In the genomic region with DNA sequence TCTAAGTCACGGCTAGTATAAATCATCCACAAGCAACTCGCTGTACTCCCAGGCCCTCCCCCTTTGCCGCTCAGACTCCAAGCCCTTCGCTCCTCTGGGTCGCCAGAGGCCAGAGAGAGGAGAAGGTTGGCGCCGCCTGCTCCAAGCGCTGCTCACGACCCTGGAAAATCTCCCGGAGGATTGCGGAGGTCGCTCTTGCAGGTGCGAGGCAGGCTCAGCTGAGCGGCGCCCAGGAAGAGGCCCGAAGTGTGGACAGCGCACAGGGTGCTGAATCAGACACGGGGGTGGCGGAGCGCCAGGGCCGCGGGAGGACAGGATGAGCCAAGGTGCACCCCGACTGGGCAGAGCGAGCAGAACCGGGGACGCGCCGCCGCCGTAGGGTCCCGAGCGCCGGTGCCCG, we compare ENCODE assay signal across 8 mouse cellular contexts. TPM values are rescaled to one million over a fixed set of nuclear protein-coding genes. Genes with fewer than 3 reads are reported as not detected.
DNase-seq lines count a peak whose midpoint lies in the region; ATAC-seq lines count a peak whose summit lies in the region.

No protein-coding gene starts in this region.

- under 1% methylated on average over 34 of the region's 34 CpGs for WGBS in intestine, embryonic 15.5 days
- under 1% methylated on average over 34 of the region's 34 CpGs for WGBS in liver, embryonic 15.5 days (ENCODE audit: insufficient replicate concordance)

- peak; percentile 94 for DNase-seq in heart, adult 11 months
- no peak for DNase-seq in heart, adult 8-10 months (ENCODE audit: low spot score)
- peak; percentile 84 for DNase-seq in cerebellum, adult 9-11 months
- DNase-seq in gastrocnemius, postnatal 10 days, result peak; percentile 75
- DNase-seq in neural tube, embryonic 10.5 days (ENCODE audit: extremely low spot score, low spot score), result peak; percentile 59
- DNase-seq in testis, postnatal 14 days (ENCODE audit: low spot score), result peak; percentile 66

- H3K9ac ChIP-seq in intestine, embryonic 15.5 days, result peak overlapping the region; percentile 46
- no peak overlapping the region for H3K9ac ChIP-seq in liver, embryonic 15.5 days

- H3K27me3 ChIP-seq in intestine, embryonic 15.5 days (replicated peaks), result peaks cover 59% of the 10 kb centered on the region
- H3K27me3 ChIP-seq in liver, embryonic 15.5 days, result peaks cover 93% of the 10 kb centered on the region

- no peak overlapping the region for H3K27ac ChIP-seq in intestine, embryonic 15.5 days
- no peak overlapping the region for H3K27ac ChIP-seq in liver, embryonic 15.5 days (replicated peaks)

- peaks cover 25% of the 10 kb centered on the region for H3K4me1 ChIP-seq in intestine, embryonic 15.5 days (replicated peaks)
- peaks cover 18% of the 10 kb centered on the region for H3K4me1 ChIP-seq in liver, embryonic 15.5 days (replicated peaks)

- no peaks in the 10 kb centered on the region for H3K36me3 ChIP-seq in intestine, embryonic 15.5 days
- no peaks in the 10 kb centered on the region for H3K36me3 ChIP-seq in liver, embryonic 15.5 days (replicated peaks)

- no peaks in the 10 kb centered on the region for H3K9me3 ChIP-seq in intestine, embryonic 15.5 days
- H3K9me3 ChIP-seq in liver, embryonic 15.5 days (replicated peaks), result no peaks in the 10 kb centered on the region

- ATAC-seq in intestine, embryonic 15.5 days, result peak; percentile 78
- peak; percentile 25; the same call in 1 of the 2 replicates for ATAC-seq in liver, embryonic 15.5 days (ENCODE audit: insufficient read depth)

- H3K4me3 ChIP-seq in intestine, embryonic 15.5 days (replicated peaks), result peak overlapping the region; percentile 61
- peak overlapping the region; percentile 50 for H3K4me3 ChIP-seq in liver, embryonic 15.5 days (replicated peaks)

- peak overlapping the region; percentile 100 for H3K4me2 ChIP-seq in intestine, embryonic 15.5 days (replicated peaks)
- peak overlapping the region; percentile 77 for H3K4me2 ChIP-seq in liver, embryonic 15.5 days

RNA-seq across cellular contexts. Expression of a gene that starts 1.0 kb away (rescaled TPM):
- 1 to 10 TPM; 1.7 to 2.6 (median 1.9) TPM for total RNA-seq in heart, adult 8-10 months (2022)
- 1 to 10 TPM; 2.1 to 4.5 TPM for total RNA-seq in gastrocnemius, postnatal 10 days (2021)
- 1.5 and 2.3 TPM in 2 replicates for polyA plus RNA-seq in intestine, embryonic 15.5 days (2015; fragmentation: Nextera tagmentation; extraction: Ambion mirVana)
- 0.13 and 0.18 TPM in 2 replicates for polyA plus RNA-seq in liver, embryonic 15.5 days (2015; fragmentation: Nextera tagmentation; extraction: Ambion mirVana)

RNA-seq across cellular contexts. Expression of a gene that starts 35.2 kb away (rescaled TPM):
- total RNA-seq in heart, adult 8-10 months (2022), result 10 to 100 TPM; 75.2 to 88.5 (median 78.8) TPM
- 100 to 1,000 TPM; 231 to 235 TPM for total RNA-seq in gastrocnemius, postnatal 10 days (2021)
- polyA plus RNA-seq in intestine, embryonic 15.5 days (2015; fragmentation: Nextera tagmentation; extraction: Ambion mirVana), result 89.9 and 113 TPM in 2 replicates
- polyA plus RNA-seq in liver, embryonic 15.5 days (2015; fragmentation: Nextera tagmentation; extraction: Ambion mirVana), result 23.7 and 29.6 TPM in 2 replicates

RNA-seq across cellular contexts. Expression of a gene that starts 42.4 kb away (rescaled TPM):
- 10 to 100 TPM; 26.6 to 35.1 (median 32.8) TPM for total RNA-seq in heart, adult 8-10 months (2022)
- total RNA-seq in gastrocnemius, postnatal 10 days (2021), result 10 to 100 TPM; 17.7 to 26.2 TPM
- polyA plus RNA-seq in intestine, embryonic 15.5 days (2015; fragmentation: Nextera tagmentation; extraction: Ambion mirVana), result 126 and 128 TPM in 2 replicates
- 84.0 and 88.1 TPM in 2 replicates for polyA plus RNA-seq in liver, embryonic 15.5 days (2015; fragmentation: Nextera tagmentation; extraction: Ambion mirVana)

RNA-seq across cellular contexts. Expression of a gene that starts 58.5 kb away (rescaled TPM):
- total RNA-seq in heart, adult 8-10 months (2022), result 10 to 100 TPM; 11.8 to 18.5 (median 14.5) TPM
- total RNA-seq in gastrocnemius, postnatal 10 days (2021), result 10 to 100 TPM; 13.4 to 18.5 TPM
- polyA plus RNA-seq in intestine, embryonic 15.5 days (2015; fragmentation: Nextera tagmentation; extraction: Ambion mirVana), result 25.7 and 26.6 TPM in 2 replicates
- polyA plus RNA-seq in liver, embryonic 15.5 days (2015; fragmentation: Nextera tagmentation; extraction: Ambion mirVana), result 8.5 and 10.3 TPM in 2 replicates
